7 mouse cellular contexts compared by ENCODE assay signal in the genomic region with DNA sequence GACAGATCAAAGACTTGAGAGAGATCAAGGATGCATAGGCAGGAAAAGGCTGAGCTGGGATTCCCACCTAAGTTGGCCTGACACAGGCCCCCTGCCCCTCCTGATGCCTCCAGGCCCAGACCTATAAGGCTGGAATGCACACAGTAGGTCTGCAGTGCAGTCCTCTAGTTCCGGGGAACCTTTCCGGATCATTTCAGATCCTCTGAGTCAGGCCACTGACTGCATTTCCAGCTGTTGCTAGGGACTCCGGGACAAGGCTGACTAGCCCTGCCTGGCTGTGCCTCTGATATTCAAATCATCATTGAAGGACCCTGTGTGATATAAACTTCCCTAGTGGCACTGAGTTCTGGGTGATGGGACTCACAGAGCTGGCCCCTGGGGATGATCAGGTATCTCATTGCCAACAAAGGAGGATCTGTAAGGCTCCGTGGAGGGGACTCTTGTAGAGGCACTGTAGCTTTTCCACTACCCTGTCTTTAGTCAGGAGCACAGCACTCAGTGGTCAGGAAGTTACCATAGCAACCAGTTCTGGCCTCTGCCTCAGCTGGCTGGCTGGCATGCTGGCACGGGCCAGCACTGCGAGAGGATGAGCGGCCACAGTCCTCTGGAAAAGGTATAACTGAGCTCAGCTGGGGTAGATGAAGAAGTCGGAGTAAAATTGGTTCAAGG.
DNase-seq lines count a peak whose midpoint lies in the region; ATAC-seq and TF ChIP-seq lines count a peak whose summit lies in the region.

No protein-coding gene starts in this region.

- no peaks in the 10 kb centered on the region for H3K27me3 ChIP-seq in lung, embryonic 14.5 days (ENCODE audit: insufficient read depth, low read length)
- no peaks in the 10 kb centered on the region for H3K27me3 ChIP-seq in hindbrain, embryonic 14.5 days (ENCODE audit: control insufficient read depth, insufficient read depth, low read length)
- H3K27me3 ChIP-seq in neural tube, embryonic 14.5 days (ENCODE audit: control insufficient read depth, insufficient read depth, low read length) = no peaks in the 10 kb centered on the region

- ATAC-seq in lung, embryonic 14.5 days (ENCODE audit: insufficient read depth) = peak; percentile 26; the same call in 1 of the 2 replicates
- peak; percentile 78 for ATAC-seq in hindbrain, embryonic 14.5 days (ENCODE audit: low FRiP score)
- ATAC-seq in neural tube, embryonic 14.5 days (ENCODE audit: low read depth) = peak; percentile 85

- no peak overlapping the region for H3K4me3 ChIP-seq in lung, embryonic 14.5 days (ENCODE audit: low read depth, low read length)
- H3K4me3 ChIP-seq in lung, adult 2 months (replicated peaks; ENCODE audit: extremely low read depth, low read depth, low read length) = no peak overlapping the region
- H3K4me3 ChIP-seq in hindbrain, embryonic 14.5 days (replicated peaks; ENCODE audit: low read length) = no peak overlapping the region
- no peak overlapping the region for H3K4me3 ChIP-seq in neural tube, embryonic 14.5 days (ENCODE audit: low read depth, low read length)

- H3K36me3 ChIP-seq in lung, embryonic 14.5 days (ENCODE audit: insufficient read depth) = peaks cover 23% of the 10 kb centered on the region; the same call in 1 of the 2 replicates
- H3K36me3 ChIP-seq in hindbrain, embryonic 14.5 days (replicated peaks; ENCODE audit: control insufficient read depth, insufficient read depth) = no peaks in the 10 kb centered on the region
- no peaks in the 10 kb centered on the region for H3K36me3 ChIP-seq in neural tube, embryonic 14.5 days (ENCODE audit: control insufficient read depth, insufficient read depth, low read length)

- H3K27ac ChIP-seq in lung, embryonic 14.5 days (ENCODE audit: low read depth) = no peak overlapping the region
- 0 out of 2 replicates have a peak overlapping the region, but pooled peaks have one; percentile 18 for H3K27ac ChIP-seq in hindbrain, embryonic 14.5 days
- 0 out of 2 replicates have a peak overlapping the region, but pooled peaks have one; percentile 28 for H3K27ac ChIP-seq in neural tube, embryonic 14.5 days (ENCODE audit: low read depth, low read length)

- H3K4me2 ChIP-seq in lung, embryonic 14.5 days = no peak overlapping the region
- H3K4me2 ChIP-seq in hindbrain, embryonic 14.5 days (replicated peaks) = no peak overlapping the region
- H3K4me2 ChIP-seq in neural tube, embryonic 14.5 days (ENCODE audit: low read depth, low read length) = no peak overlapping the region

- TF ChIP-seq CTCF in lung, embryonic 14.5 days (IDR thresholded peaks at IDR 0.05; ENCODE audit: low read depth) = no peak
- TF ChIP-seq CTCF in lung, adult 2 months (IDR thresholded peaks at IDR 0.05; ENCODE audit: insufficient read depth, low read length) = no peak

- H3K4me1 ChIP-seq in lung, embryonic 14.5 days (ENCODE audit: insufficient read depth) = 0 out of 2 replicates have a peak, but pooled peaks cover 2% of the 10 kb centered on the region
- H3K4me1 ChIP-seq in lung, adult 2 months (ENCODE audit: control insufficient read depth, insufficient read depth, low read length) = peaks cover 14% of the 10 kb centered on the region
- peaks cover 15% of the 10 kb centered on the region; the same call in 1 of the 2 replicates for H3K4me1 ChIP-seq in hindbrain, embryonic 14.5 days (replicated peaks; ENCODE audit: control insufficient read depth, insufficient read depth, low read length)
- H3K4me1 ChIP-seq in neural tube, embryonic 14.5 days (ENCODE audit: control insufficient read depth, insufficient read depth, low read length) = peaks cover 10% of the 10 kb centered on the region; the same call in 1 of the 2 replicates

- no peak overlapping the region for H3K9ac ChIP-seq in lung, embryonic 14.5 days
- H3K9ac ChIP-seq in hindbrain, embryonic 14.5 days = no peak overlapping the region
- H3K9ac ChIP-seq in neural tube, embryonic 14.5 days (replicated peaks; ENCODE audit: low read depth, low read length) = no peak overlapping the region

- no peak for TF ChIP-seq POLR2A in lung, adult 2 months (IDR thresholded peaks at IDR 0.05; ENCODE audit: borderline replicate concordance, extremely low read depth, low read depth, low read length)

- 65% methylated on average over 8 of the region's 8 CpGs for WGBS in lung, embryonic 14.5 days
- 63% methylated on average over 8 of the region's 8 CpGs for WGBS in lung, adult 2 months
- WGBS in hindbrain, embryonic 14.5 days = 14% methylated on average over 8 of the region's 8 CpGs
- 33% methylated on average over 8 of the region's 8 CpGs for WGBS in neural tube, embryonic 14.5 days

- H3K9me3 ChIP-seq in lung, embryonic 14.5 days (ENCODE audit: low read depth, low read length) = no peaks in the 10 kb centered on the region
- no peaks in the 10 kb centered on the region for H3K9me3 ChIP-seq in hindbrain, embryonic 14.5 days (ENCODE audit: control insufficient read depth, low read length)
- no peaks in the 10 kb centered on the region for H3K9me3 ChIP-seq in neural tube, embryonic 14.5 days (ENCODE audit: control insufficient read depth, low read length)

- no peak for DNase-seq in lung, embryonic 14.5 days
- no peak for DNase-seq in lung, adult 2 months
- DNase-seq in cerebellum, postnatal 10 days = peak; percentile 82 to 87
- DNase-seq in hindbrain, embryonic 14.5 days (ENCODE audit: low spot score) = peak; percentile 69
- no peak for DNase-seq in heart, adult 8-10 months (ENCODE audit: low spot score)
- DNase-seq in c-Kit-positive CD71-positive TER-119-positive erythroid progenitor cells, embryonic 14.5 days (ENCODE audit: low spot score) = no peak

Comparison
In these comparisons a context has a peak if more than half of its experiments do, and no peak if none do; other contexts are left out.
1. ATAC-seq: peak in every context shown above with its lines; median percentile 85 in neural tube, embryonic 14.5 days; 78 in hindbrain, embryonic 14.5 days; 26 in lung, embryonic 14.5 days.
2. DNase-seq: peak in cerebellum, postnatal 10 days (2 of 2) and hindbrain, embryonic 14.5 days (single experiment); none in lung, embryonic 14.5 days (single experiment), lung, adult 2 months (single experiment), heart, adult 8-10 months (single experiment) and c-Kit-positive CD71-positive TER-119-positive erythroid progenitor cells, embryonic 14.5 days (single experiment).